Mouse (Mus musculus): Measurements from ENCODE around the gene Plxnb1.

DNA sequence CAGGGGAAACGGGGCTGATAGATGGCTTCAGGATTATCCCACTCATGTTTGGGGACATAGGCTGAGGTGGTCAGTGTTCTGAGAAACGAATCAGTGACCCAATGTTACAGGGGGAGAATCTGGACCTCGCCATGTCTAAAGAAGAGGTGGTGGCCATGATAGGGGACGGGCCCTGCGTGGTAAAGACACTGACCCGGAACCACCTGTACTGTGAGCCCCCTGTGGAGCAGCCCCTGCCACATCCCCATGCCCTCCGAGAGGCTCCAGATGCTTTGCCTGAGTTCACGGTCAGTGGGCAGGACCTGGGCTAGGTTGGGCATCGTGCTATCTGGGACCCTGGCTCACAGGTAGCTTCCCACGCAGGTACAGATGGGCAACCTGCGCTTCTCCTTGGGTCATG, 15.1 kb downstream of the Plxnb1 start:
- TF ChIP-seq CTCF (IDR thresholded peaks at IDR 0.05; ENCODE audit: low read depth, low read length) (no peak), POLR2A (IDR thresholded peaks at IDR 0.05; ENCODE audit: borderline replicate concordance, low read depth, low read length) (no peak)
